Mouse (Mus musculus): ENCODE data around the gene A930033H14Rik.
A peak's percentile ranks its signal among the peaks of the same experiment; 100 is the strongest.

The A930033H14Rik gene

DNA sequence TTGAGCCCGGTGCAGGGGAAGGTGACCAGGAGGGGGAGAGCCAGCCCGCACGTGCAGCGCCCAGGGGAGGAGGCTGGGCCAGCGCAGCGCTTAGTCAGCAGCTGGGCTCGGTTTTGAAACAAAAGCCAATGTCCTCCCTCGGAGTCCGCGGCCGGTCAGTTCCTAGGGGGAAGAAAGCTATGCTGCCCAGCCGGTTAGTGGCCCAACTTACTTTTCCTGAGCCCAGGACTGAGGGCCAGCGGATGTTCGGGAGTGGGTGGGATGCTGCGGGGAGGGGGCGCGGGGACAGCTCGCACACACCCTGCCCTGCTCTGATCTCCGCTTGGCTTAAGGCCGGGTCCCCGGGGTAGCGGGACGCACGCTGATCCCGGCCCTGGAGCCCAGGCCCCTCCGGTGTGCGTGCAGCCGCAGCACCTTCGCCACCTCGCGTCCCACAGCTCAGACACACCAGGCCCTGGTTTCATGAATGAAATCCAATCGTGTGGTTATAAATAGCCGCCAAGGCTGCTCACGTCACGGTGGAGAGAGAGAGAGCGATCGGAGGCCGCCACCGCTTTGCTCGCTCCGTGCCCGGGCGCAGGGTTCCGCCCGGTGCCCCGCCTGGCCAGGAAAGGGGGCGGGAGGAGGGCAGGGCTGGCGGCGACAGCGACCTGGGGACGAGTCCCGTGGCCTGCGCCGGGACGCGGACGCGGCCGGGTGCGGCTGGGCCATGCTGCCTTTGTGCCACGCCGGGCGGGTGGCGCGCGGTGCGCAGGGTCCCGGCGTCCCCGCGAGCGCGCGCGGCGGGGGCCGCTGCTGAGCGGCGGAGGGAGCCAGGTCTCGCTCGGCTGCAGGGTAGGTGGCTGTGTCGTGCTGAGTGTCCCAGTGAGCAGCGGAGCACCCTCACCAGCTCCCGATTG, at the start of gene A930033H14Rik:
A930033H14Rik (minus strand) TSS at position 557 of the 899 bp plus-strand sequence.
- peak; percentile 85 for DNase-seq (ENCODE audit: extremely low spot score, low spot score)

DNA sequence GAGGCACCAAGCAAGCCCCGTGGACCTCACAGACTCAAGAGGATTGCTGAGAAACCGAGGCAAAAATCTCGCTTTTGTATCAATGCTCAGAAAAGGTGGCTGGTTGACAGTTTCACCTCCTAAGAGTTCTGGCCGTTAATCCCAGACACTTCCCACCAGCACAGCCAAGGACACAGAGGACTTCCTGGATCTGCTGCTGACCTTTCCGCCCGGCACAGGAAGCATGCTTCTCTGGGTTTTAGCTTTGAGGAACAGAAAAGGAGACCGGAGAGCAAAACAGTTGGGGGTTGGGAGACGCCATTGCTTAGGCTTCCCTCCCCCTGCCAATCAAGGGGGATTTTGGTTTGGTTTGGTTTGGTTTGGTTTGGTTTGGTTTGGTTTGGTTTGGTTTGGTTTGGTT, 47.0 kb upstream of the A930033H14Rik start:
- no peak for DNase-seq (ENCODE audit: extremely low spot score, low spot score)

DNA sequence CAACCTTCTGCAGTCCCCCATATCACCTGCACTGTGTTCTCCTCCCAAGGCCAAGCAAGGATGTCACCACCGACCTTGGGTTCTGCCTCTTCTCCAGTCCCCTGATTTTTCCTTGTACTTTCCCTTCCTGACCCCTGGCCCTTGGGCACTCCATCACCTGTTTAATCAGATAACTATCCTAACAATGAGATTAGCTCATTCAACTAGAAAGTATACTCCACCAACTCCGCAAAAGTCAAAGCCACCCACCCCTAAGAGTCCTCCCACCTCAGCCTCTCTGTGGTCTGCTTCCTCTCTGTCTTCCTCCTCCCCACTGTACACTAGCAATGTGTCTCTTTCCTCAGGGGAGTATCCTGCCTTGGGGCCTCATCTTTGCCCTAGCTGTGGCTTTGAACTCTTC, 46.3 kb upstream of the A930033H14Rik start:
- DNase-seq (ENCODE audit: extremely low spot score, low spot score) = no peak

DNA sequence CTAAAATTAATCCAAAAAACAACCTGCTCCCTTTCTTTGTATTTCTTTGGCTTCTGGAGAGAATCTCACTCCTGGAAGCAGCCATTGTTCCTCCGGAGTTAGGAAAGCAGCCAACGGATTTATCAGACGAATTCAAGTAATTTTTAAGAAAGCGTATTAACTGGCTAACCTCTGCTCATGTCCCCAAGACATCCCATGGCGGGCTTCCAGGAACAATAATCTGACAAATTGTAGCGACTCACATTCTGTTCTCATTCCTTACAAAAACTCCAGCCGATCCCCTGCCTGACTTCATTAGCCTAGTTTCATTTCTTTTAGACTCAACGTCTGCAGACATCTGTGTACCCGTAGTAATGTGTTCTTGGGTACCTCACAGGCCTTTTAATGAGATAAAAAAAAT, 45.7 kb upstream of the A930033H14Rik start:
- no peak for DNase-seq (ENCODE audit: extremely low spot score, low spot score)

DNA sequence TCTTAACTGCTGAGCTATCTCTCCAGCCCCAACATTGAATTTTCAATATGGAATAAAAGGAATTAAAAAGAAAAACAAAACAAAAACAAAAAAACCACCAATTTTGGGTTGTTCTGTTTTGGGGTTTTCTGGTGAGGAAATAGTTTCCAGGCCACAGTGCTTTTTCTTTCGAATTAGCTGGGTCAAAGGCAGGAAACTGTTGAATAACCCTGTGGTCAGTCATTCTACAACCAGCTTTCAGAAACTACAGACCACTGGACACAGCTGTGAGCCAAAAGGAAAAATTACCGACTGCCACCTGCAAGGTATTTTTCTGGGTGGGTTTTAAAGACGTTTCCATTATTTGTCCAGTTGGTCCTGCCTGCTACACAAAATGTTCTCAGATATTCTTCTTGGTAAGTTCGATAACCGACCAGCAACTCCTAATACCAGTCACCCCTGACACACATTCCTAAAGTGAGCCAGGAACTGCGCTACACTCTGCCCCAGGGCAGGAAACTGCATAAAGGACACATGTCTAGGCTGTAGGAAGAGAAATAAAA, 44.8 kb upstream of the A930033H14Rik start:
- DNase-seq (ENCODE audit: extremely low spot score, low spot score) = no peak

- DNase-seq (ENCODE audit: extremely low spot score, low spot score) = no peak
Observed at GRCm38 (mm10) chr10:69255594-69255993, 42.7 kb upstream of the A930033H14Rik start.

GRCm38 (mm10) chr10:69254390-69254847, 41.5 kb upstream of the A930033H14Rik start:
- DNase-seq (ENCODE audit: extremely low spot score, low spot score) = peak; percentile 42

DNA sequence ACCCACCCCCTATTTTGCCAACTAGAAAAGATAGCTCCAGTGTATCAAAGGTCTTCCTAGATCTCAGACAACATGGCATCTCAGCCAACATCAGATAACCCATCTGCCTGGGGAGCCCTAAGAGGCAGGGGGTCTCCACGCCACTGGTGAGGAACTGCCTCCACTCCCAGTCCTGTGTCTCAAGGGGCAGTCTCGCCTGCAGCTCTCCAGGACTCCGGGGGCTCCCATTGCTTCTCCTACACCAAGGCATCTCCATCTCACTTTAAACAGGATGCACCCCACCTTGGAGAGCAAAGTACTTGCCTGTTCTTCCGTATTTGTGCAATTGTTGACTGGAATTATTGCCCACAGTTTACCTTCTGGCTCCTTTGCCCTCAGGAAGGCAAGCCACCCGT, 40.8 kb upstream of the A930033H14Rik start:
- no peak for DNase-seq (ENCODE audit: extremely low spot score, low spot score)

GRCm38 (mm10) chr10:69253075-69253685, 40.3 kb upstream of the A930033H14Rik start:
- no peak for DNase-seq (ENCODE audit: extremely low spot score, low spot score)

- no peak for DNase-seq (ENCODE audit: extremely low spot score, low spot score)
Observed at GRCm38 (mm10) chr10:69252112-69253074, 39.5 kb upstream of the A930033H14Rik start.

DNA sequence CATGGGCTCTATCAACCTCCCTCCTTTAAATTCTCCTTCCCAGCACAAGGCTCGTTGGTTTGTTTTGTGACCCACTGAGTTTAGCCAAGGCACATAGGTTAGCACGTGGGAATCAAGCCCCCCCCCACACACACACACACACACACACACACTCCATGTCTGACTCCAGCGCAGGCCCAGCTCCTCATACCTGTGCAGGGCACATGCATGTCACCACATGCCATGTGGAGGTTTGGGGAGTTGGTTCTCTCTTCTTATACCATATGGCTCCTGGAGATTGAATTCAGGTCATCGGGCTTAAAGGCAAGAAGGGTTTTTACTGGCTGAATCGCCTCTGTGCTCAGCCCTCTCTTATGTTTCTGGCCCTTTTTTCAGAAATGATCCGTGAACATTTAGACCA, 38.4 kb upstream of the A930033H14Rik start:
- DNase-seq (ENCODE audit: extremely low spot score, low spot score) = no peak

GRCm38 (mm10) chr10:69248261-69249160, 35.6 kb upstream of the A930033H14Rik start:
- DNase-seq (ENCODE audit: extremely low spot score, low spot score) = no peak

- no peak for DNase-seq (ENCODE audit: extremely low spot score, low spot score)
Observed at GRCm38 (mm10) chr10:69247311-69248033, 34.6 kb upstream of the A930033H14Rik start.

DNA sequence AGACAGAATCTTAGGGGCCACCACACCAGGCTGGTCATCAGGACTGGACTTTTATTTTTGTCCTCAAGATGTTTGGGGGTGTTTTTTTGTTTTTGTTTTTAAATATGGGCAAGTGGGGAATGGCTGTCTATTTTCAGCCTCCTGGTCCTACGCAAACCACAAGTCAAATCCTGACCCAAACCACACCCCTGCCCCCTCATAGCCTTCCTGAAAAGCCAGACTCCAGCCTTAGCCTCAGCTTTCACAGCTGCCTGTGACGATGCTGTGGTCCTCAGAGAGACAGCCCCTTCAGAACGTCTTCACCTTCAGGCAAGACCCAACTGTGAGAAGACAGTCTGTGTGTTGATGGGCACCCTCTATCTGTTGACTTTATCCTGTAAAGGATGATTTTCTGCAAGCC, 33.9 kb upstream of the A930033H14Rik start:
- no peak for DNase-seq (ENCODE audit: extremely low spot score, low spot score)

- DNase-seq (ENCODE audit: extremely low spot score, low spot score) = no peak
Observed at GRCm38 (mm10) chr10:69245906-69246668, 33.2 kb upstream of the A930033H14Rik start.

DNA sequence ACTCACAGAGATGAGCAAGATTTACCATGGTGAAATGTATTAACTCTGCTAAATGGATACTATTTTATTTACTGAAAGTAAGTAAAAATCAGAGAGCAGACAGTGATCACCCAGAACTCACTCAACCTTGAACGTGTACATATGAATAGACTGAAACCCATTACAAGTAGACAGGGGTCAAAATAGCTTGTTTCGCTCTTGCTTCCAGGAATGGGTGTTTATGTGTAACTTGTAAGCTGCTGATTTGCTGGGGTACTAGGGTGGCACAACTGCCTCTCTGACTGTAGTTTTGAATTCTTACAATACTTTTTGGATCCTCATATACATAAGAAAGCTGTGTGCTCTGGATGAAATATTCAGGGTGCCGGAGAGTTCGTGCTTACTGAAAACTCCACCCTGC, 32.3 kb upstream of the A930033H14Rik start:
- DNase-seq (ENCODE audit: extremely low spot score, low spot score) = no peak

GRCm38 (mm10) chr10:69240530-69240929, 27.6 kb upstream of the A930033H14Rik start:
- DNase-seq (ENCODE audit: extremely low spot score, low spot score) = no peak

DNA sequence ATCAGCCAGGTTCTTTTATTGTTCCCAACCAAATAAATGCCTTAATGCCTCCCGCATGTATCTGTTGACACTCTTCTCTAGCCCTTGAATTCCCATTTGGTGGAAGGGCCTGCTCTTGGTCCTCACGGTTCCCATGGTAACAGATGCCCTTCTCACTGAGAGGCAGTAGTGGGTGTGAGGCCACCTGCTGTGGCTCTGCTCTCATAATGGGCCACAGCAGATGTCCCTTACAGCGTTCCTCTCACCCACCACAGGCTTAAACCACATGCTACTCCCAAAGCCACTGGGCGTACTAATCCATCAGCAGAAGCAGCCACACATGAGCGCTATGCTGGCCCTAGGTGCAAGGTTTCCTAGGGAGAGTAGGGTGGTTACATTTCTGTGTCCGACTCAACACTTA, 25.4 kb upstream of the A930033H14Rik start:
- DNase-seq (ENCODE audit: extremely low spot score, low spot score) = no peak

DNA sequence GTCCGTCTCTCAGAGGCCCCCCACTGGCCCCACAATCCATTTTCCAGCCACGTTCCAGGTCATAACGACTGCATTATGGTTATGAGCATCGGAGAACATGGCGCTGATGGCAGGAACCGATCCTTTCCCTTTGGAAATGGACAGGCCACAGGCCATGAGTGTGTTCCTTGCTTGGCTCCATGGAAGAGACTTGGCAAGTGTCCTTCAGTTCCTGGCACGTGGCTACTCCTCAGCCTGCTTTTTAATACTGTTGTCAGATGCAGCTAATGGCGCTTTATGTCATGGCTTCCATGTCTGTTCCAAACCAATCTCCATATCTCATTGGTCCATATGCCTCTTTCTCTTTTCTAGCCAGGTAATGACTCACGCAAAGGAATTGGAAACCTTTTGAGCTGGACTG, 24.9 kb upstream of the A930033H14Rik start:
- DNase-seq (ENCODE audit: extremely low spot score, low spot score) = no peak

Measured in neural tube, embryonic 10.5 days (tissue).